25 mouse cellular contexts compared by ENCODE assay signal in genomic region chr4:133656997-133657396, GRCm38 (mm10). TPM values are rescaled to one million over a fixed set of nuclear protein-coding genes. Genes with fewer than 3 reads are reported as not detected.
A peak's percentile ranks its signal among the peaks of the same experiment; 100 is the strongest.
DNase-seq lines count a peak whose midpoint lies in the region; ATAC-seq and TF ChIP-seq lines count a peak whose summit lies in the region.
"Had no signal": no experiment of that assay in that cellular context is flagged by ENCODE, and none has a peak within 500 bp of the region (broad histone marks: within the 10 kb centered on the region; RNA-seq: fewer than 3 reads in every experiment).

No protein-coding gene starts in this region.

- H3K36me3 ChIP-seq in kidney, embryonic 15.5 days, result peaks cover 3% of the 10 kb centered on the region
- H3K36me3 ChIP-seq in kidney, embryonic 14.5 days (ENCODE audit: control insufficient read depth, insufficient read depth, low read length), result peaks cover under 1% of the 10 kb centered on the region; the same call in 1 of the 2 replicates
- no peaks in the 10 kb centered on the region for H3K36me3 ChIP-seq in lung, postnatal 0 days (ENCODE audit: insufficient read depth, low read length)
- H3K36me3 ChIP-seq in E14TG2a.4 (ENCODE audit: insufficient read depth, low read length) (peaks cover 2% of the 10 kb centered on the region), ES-E14 (ENCODE audit: control insufficient read depth, insufficient read depth, low read length, poor library complexity, severe bottlenecking) (0 out of 2 replicates have a peak, but pooled peaks cover 2% of the 10 kb centered on the region)
- H3K36me3 ChIP-seq: forebrain, embryonic 15.5 days had no signal

- DNase-seq in lung, postnatal 0 days (ENCODE audit: low spot score), result peak; percentile 61
- no peak for DNase-seq in lung, postnatal 25 days (ENCODE audit: low spot score)
- DNase-seq in ES-E14 (ENCODE audit: low read depth, low spot score), result no peak
- DNase-seq in frontal cortex, postnatal 14 days (ENCODE audit: low spot score in 2 of 2), result no peak
- DNase-seq: adrenal gland, postnatal 14 days; cerebellum, adult 11 months; cerebellum, adult 9-11 months; embryo, embryonic 11 days; heart, postnatal 14 days; layer of hippocampus, adult 9-11 months; liver, embryonic 13.5 days; right cerebral cortex, postnatal 4 days; thymus, postnatal 4 days had no signal

- peak overlapping the region; percentile 75 for H3K27ac ChIP-seq in kidney, embryonic 15.5 days
- no peak overlapping the region for H3K27ac ChIP-seq in kidney, embryonic 14.5 days (ENCODE audit: low read depth, low read length)
- H3K27ac ChIP-seq in lung, postnatal 0 days (ENCODE audit: low read length), result no peak overlapping the region
- peak overlapping the region; percentile 96 for H3K27ac ChIP-seq in ES-E14 (ENCODE audit: insufficient read depth, low read depth, low read length, poor library complexity, severe bottlenecking)
- H3K27ac ChIP-seq: embryonic facial prominence, embryonic 12.5 days; forebrain, embryonic 15.5 days; hindbrain, embryonic 10.5 days; hindbrain, embryonic 15.5 days; limb, embryonic 15.5 days; liver, embryonic 13.5 days; midbrain, embryonic 10.5 days had no signal

- peaks cover 60% of the 10 kb centered on the region for H3K4me1 ChIP-seq in kidney, embryonic 15.5 days
- peaks cover 30% of the 10 kb centered on the region for H3K4me1 ChIP-seq in kidney, embryonic 14.5 days (ENCODE audit: control insufficient read depth, insufficient read depth, low read length)
- peaks cover 10% of the 10 kb centered on the region for H3K4me1 ChIP-seq in lung, postnatal 0 days (ENCODE audit: insufficient read depth, low read depth, low read length)
- peaks cover 73% of the 10 kb centered on the region for H3K4me1 ChIP-seq in E14TG2a.4 (replicated peaks; ENCODE audit: low read depth, low read length)
- peaks cover 7 to 20% of the 10 kb centered on the region in 2 experiments; a peak in 3 of 4 replicates for H3K4me1 ChIP-seq in ES-E14 (ENCODE audit: control insufficient read depth in 2 of 2, insufficient read depth in 2 of 2, low read length in 2 of 2, poor library complexity in 1 of 2)

- H3K9ac ChIP-seq in kidney, embryonic 15.5 days, result no peak overlapping the region
- H3K9ac ChIP-seq in kidney, embryonic 14.5 days (ENCODE audit: low read depth, low read length), result no peak overlapping the region
- no peak overlapping the region for H3K9ac ChIP-seq in lung, postnatal 0 days (replicated peaks; ENCODE audit: low read depth)
- H3K9ac ChIP-seq in ES-E14 (ENCODE audit: insufficient read depth, low read depth, low read length, poor library complexity, severe bottlenecking), result no peak overlapping the region
- H3K9ac ChIP-seq: embryonic facial prominence, embryonic 12.5 days; forebrain, embryonic 15.5 days; hindbrain, embryonic 15.5 days; limb, embryonic 15.5 days; liver, embryonic 13.5 days had no signal

- ATAC-seq in kidney, embryonic 15.5 days (replicated peaks; ENCODE audit: low FRiP score), result 0 out of 2 replicates have a peak, but pooled peaks have one; percentile 37
- no peak for ATAC-seq in kidney, embryonic 14.5 days (ENCODE audit: low FRiP score, low TSS enrichment)
- no peak for ATAC-seq in lung, postnatal 0 days
- ATAC-seq: forebrain, embryonic 15.5 days; inflammation-experienced regulatory T-cells, adult 6 months; midbrain, embryonic 16.5 days had no signal

- TF ChIP-seq CTCF in lung, postnatal 0 days (IDR thresholded peaks at IDR 0.05), result no peak
- TF ChIP-seq CTCF in E14TG2a.4 (conservative IDR thresholded peaks at IDR 0.05; ENCODE audit: low read length), result no peak

- no peak overlapping the region for H3K4me3 ChIP-seq in kidney, embryonic 15.5 days (replicated peaks)
- H3K4me3 ChIP-seq in kidney, embryonic 14.5 days (ENCODE audit: low read length), result no peak overlapping the region
- H3K4me3 ChIP-seq in lung, postnatal 0 days (ENCODE audit: low read depth, low read length), result no peak overlapping the region
- H3K4me3 ChIP-seq in E14TG2a.4 (replicated peaks; ENCODE audit: low read length) (peak overlapping the region; percentile 65), ES-E14 (ENCODE audit: insufficient read depth in 1 of 2, low read depth in 1 of 2, low read length in 2 of 2, poor library complexity in 1 of 2, severe bottlenecking in 1 of 2) (no peak overlapping the region)
- H3K4me3 ChIP-seq: embryonic facial prominence, embryonic 12.5 days; forebrain, embryonic 15.5 days; hindbrain, embryonic 10.5 days; hindbrain, embryonic 15.5 days; limb, embryonic 10.5 days; limb, embryonic 15.5 days; liver, embryonic 13.5 days; midbrain, embryonic 10.5 days had no signal

- 25% methylated on average over 4 of the region's 4 CpGs for WGBS in kidney, embryonic 15.5 days
- 24% methylated on average over 4 of the region's 4 CpGs for WGBS in kidney, embryonic 14.5 days
- WGBS in lung, postnatal 0 days, result 19% methylated on average over 4 of the region's 4 CpGs

- H3K27me3 ChIP-seq in kidney, embryonic 15.5 days, result no peaks in the 10 kb centered on the region
- no peaks in the 10 kb centered on the region for H3K27me3 ChIP-seq in kidney, embryonic 14.5 days (ENCODE audit: control insufficient read depth, insufficient read depth, low read length)
- H3K27me3 ChIP-seq in lung, postnatal 0 days (replicated peaks; ENCODE audit: insufficient read depth, low read length), result no peaks in the 10 kb centered on the region
- no peaks in the 10 kb centered on the region for H3K27me3 ChIP-seq in E14TG2a.4 (ENCODE audit: insufficient read depth, low read length)
- H3K27me3 ChIP-seq: embryonic facial prominence, embryonic 12.5 days; forebrain, embryonic 15.5 days; hindbrain, embryonic 15.5 days; limb, embryonic 15.5 days; liver, embryonic 13.5 days had no signal

- no peak overlapping the region for H3K4me2 ChIP-seq in kidney, embryonic 15.5 days
- no peak overlapping the region for H3K4me2 ChIP-seq in kidney, embryonic 14.5 days (replicated peaks; ENCODE audit: low read depth, low read length)
- no peak overlapping the region for H3K4me2 ChIP-seq in lung, postnatal 0 days (replicated peaks; ENCODE audit: low read depth, low read length)
- H3K4me2 ChIP-seq: embryonic facial prominence, embryonic 12.5 days; forebrain, embryonic 15.5 days; hindbrain, embryonic 15.5 days; limb, embryonic 15.5 days; liver, embryonic 13.5 days had no signal

- in situ Hi-C loops in ES-E14 (cut with MboI; ENCODE audit: low sequenced_read_pairs in 2 of 2, unreplicated experiment in 2 of 2), result no loop called here

- H3K9me3 ChIP-seq in kidney, embryonic 15.5 days (replicated peaks), result no peaks in the 10 kb centered on the region
- no peaks in the 10 kb centered on the region for H3K9me3 ChIP-seq in kidney, embryonic 14.5 days (ENCODE audit: control insufficient read depth, low read length)
- no peaks in the 10 kb centered on the region for H3K9me3 ChIP-seq in lung, postnatal 0 days (ENCODE audit: low read length)
- H3K9me3 ChIP-seq in E14TG2a.4 (ENCODE audit: low read length), result no peaks in the 10 kb centered on the region
- no peaks in the 10 kb centered on the region for H3K9me3 ChIP-seq in ES-E14 (ENCODE audit: control insufficient read depth, insufficient read depth, low read depth, low read length)
- H3K9me3 ChIP-seq: embryonic facial prominence, embryonic 12.5 days; forebrain, embryonic 15.5 days; hindbrain, embryonic 10.5 days; hindbrain, embryonic 15.5 days; limb, embryonic 10.5 days; limb, embryonic 15.5 days; liver, embryonic 13.5 days; midbrain, embryonic 10.5 days had no signal

- TF ChIP-seq EP300 in lung, postnatal 0 days (IDR thresholded peaks at IDR 0.05), result no peak

TF ChIP-seq in ES-E14, 5 proteins besides CTCF, POLR2A, EP300 and RAD21:
- TF ChIP-seq HCFC1 (IDR thresholded peaks at IDR 0.05; ENCODE audit: borderline replicate concordance, insufficient read depth, low read length), result no peak
- peak; percentile 66; the same call in 1 of the 2 replicates for TF ChIP-seq MAFK (IDR thresholded peaks at IDR 0.05; ENCODE audit: insufficient read depth, low read depth, low read length)
TF ChIP-seq in ES-E14: peak in this region for 1.

RNA-seq across cellular contexts. Expression of gene Zdhhc18, which starts 7.0 kb away (rescaled TPM):
- polyA plus RNA-seq in kidney, embryonic 15.5 days (2015; fragmentation: Nextera tagmentation; extraction: Ambion mirVana), result 2.5 and 3.8 TPM in 2 replicates
- 3.0 and 4.2 TPM in 2 replicates for polyA plus RNA-seq in kidney, embryonic 14.5 days (2014; fragmentation: Nextera tagmentation; extraction: Ambion mirVana)
- polyA plus RNA-seq in lung, postnatal 0 days (2015; fragmentation: Nextera tagmentation; extraction: Ambion mirVana), result 5.8 and 9.4 TPM in 2 replicates
- total RNA-seq in ES-E14 (2012; rRNA removed), result 39.0 and 55.8 TPM in 2 replicates

RNA-seq across cellular contexts. Expression of gene Pigv, which starts 15.4 kb away (rescaled TPM):
- polyA plus RNA-seq in kidney, embryonic 15.5 days (2015; fragmentation: Nextera tagmentation; extraction: Ambion mirVana), result 19.9 and 20.2 TPM in 2 replicates
- 12.6 and 16.9 TPM in 2 replicates for polyA plus RNA-seq in kidney, embryonic 14.5 days (2014; fragmentation: Nextera tagmentation; extraction: Ambion mirVana)
- 17.3 and 17.8 TPM in 2 replicates for polyA plus RNA-seq in lung, postnatal 0 days (2015; fragmentation: Nextera tagmentation; extraction: Ambion mirVana)
- total RNA-seq in ES-E14 (2012; rRNA removed), result 11.6 and 14.5 TPM in 2 replicates

RNA-seq across cellular contexts. Expression of gene Sfn, which starts 55.0 kb away (rescaled TPM):
- 9.8 and 13.3 TPM in 2 replicates for polyA plus RNA-seq in kidney, embryonic 15.5 days (2015; fragmentation: Nextera tagmentation; extraction: Ambion mirVana)
- polyA plus RNA-seq in kidney, embryonic 14.5 days (2014; fragmentation: Nextera tagmentation; extraction: Ambion mirVana), result 8.0 and 9.5 TPM in 2 replicates
- 23.7 and 32.4 TPM in 2 replicates for polyA plus RNA-seq in lung, postnatal 0 days (2015; fragmentation: Nextera tagmentation; extraction: Ambion mirVana)
- 35.8 and 46.6 TPM in 2 replicates for total RNA-seq in ES-E14 (2012; rRNA removed)

Comparison
In these comparisons a context has a peak if more than half of its experiments do, and no peak if none do; other contexts are left out.
1. H3K27ac ChIP-seq: peak in kidney, embryonic 15.5 days (single experiment) and ES-E14 (single experiment); none in kidney, embryonic 14.5 days (single experiment) and lung, postnatal 0 days (single experiment).